Comparison of ENCODE assay signal across 9 mouse cellular contexts in genomic region chr15:103342415-103342814, GRCm38 (mm10). TPM values are rescaled to one million over a fixed set of nuclear protein-coding genes. Genes with fewer than 3 reads are reported as not detected.
DNase-seq lines count a peak whose midpoint lies in the region; ATAC-seq and TF ChIP-seq lines count a peak whose summit lies in the region.
"Had no signal": no experiment of that assay in that cellular context is flagged by ENCODE, and none has a peak within 500 bp of the region (broad histone marks: within the 10 kb centered on the region; RNA-seq: fewer than 3 reads in every experiment).

No protein-coding gene starts in this region.

- no peak overlapping the region for H3K27ac ChIP-seq in bone marrow, adult 2 months (ENCODE audit: control insufficient read depth, insufficient read depth, low read depth, low read length, poor library complexity)
- H3K27ac ChIP-seq in forebrain, embryonic 13.5 days: no peak overlapping the region
- H3K27ac ChIP-seq in limb, embryonic 14.5 days (replicated peaks; ENCODE audit: low read depth, low read length): no peak overlapping the region
- H3K27ac ChIP-seq: heart, embryonic 13.5 days had no signal

- H3K4me1 ChIP-seq in bone marrow, adult 2 months (ENCODE audit: control insufficient read depth, insufficient read depth, low read length): no peaks in the 10 kb centered on the region
- H3K4me1 ChIP-seq in forebrain, embryonic 13.5 days: peaks cover 21% of the 10 kb centered on the region
- H3K4me1 ChIP-seq in limb, embryonic 14.5 days (ENCODE audit: control insufficient read depth, insufficient read depth, low read length): peaks cover 4% of the 10 kb centered on the region; the same call in 1 of the 2 replicates

- H3K9me3 ChIP-seq in forebrain, embryonic 13.5 days (replicated peaks): no peaks in the 10 kb centered on the region
- no peaks in the 10 kb centered on the region for H3K9me3 ChIP-seq in limb, embryonic 14.5 days (ENCODE audit: control insufficient read depth, low read length)
- H3K9me3 ChIP-seq: heart, embryonic 13.5 days had no signal

- no peak overlapping the region for H3ac ChIP-seq in C2C12 (ENCODE audit: control insufficient read depth, insufficient read length, low read depth)

- H3K9ac ChIP-seq in forebrain, embryonic 13.5 days: no peak overlapping the region
- H3K9ac ChIP-seq in limb, embryonic 14.5 days (ENCODE audit: low read depth, low read length, severe bottlenecking): no peak overlapping the region

- WGBS in bone marrow, adult 2 months: 28% methylated on average over 4 of the region's 4 CpGs
- 11% methylated on average over 4 of the region's 4 CpGs for WGBS in forebrain, embryonic 13.5 days
- 9% methylated on average over 4 of the region's 4 CpGs for WGBS in limb, embryonic 14.5 days

- TF ChIP-seq POLR2A in bone marrow, adult 2 months (IDR thresholded peaks at IDR 0.05; ENCODE audit: borderline replicate concordance, control insufficient read depth, low read depth, low read length): no peak
- no peak for TF ChIP-seq POLR2A in limb, embryonic 14.5 days (IDR thresholded peaks at IDR 0.05; ENCODE audit: borderline replicate concordance, extremely low read depth, insufficient read depth, insufficient read length)

- peak; percentile 94 for DNase-seq in 3T3-L1 (ENCODE audit: low read depth, low spot score)
- peak; percentile 58 to 74 for DNase-seq in kidney, adult 8-10 months
- peak; percentile 82 for DNase-seq in limb, embryonic 14.5 days (ENCODE audit: low spot score)
- DNase-seq in thymus, postnatal 4 days: peak; percentile 79

- H3K79me2 ChIP-seq in C2C12 (ENCODE audit: control insufficient read depth, insufficient read depth): no peaks in the 10 kb centered on the region

- no peak overlapping the region for H3K4me2 ChIP-seq in forebrain, embryonic 13.5 days
- H3K4me2 ChIP-seq in limb, embryonic 14.5 days (replicated peaks; ENCODE audit: low read depth, low read length, severe bottlenecking): no peak overlapping the region
- H3K4me2 ChIP-seq: heart, embryonic 13.5 days had no signal

- no peak overlapping the region for H3K4me3 ChIP-seq in C2C12 (ENCODE audit: insufficient read depth, poor library complexity, severe bottlenecking)
- no peak overlapping the region for H3K4me3 ChIP-seq in bone marrow, adult 2 months (replicated peaks; ENCODE audit: control insufficient read depth, low read depth, low read length)
- no peak overlapping the region for H3K4me3 ChIP-seq in forebrain, embryonic 13.5 days
- no peak overlapping the region for H3K4me3 ChIP-seq in limb, embryonic 14.5 days (replicated peaks; ENCODE audit: low read length)
- H3K4me3 ChIP-seq: heart, embryonic 13.5 days had no signal

- ATAC-seq in forebrain, embryonic 13.5 days: 0 out of 2 replicates have a peak, but pooled peaks have one; percentile 1
- peak; percentile 50; the same call in 1 of the 2 replicates for ATAC-seq in limb, embryonic 14.5 days (ENCODE audit: low FRiP score, low read depth)
- ATAC-seq in neutrophil, adult 5-6 weeks (ENCODE audit: extremely low read depth, insufficient number of reproducible peaks, low FRiP score, poor library complexity, severe bottlenecking): peak; percentile 55; the same call in 1 of the 2 replicates

- peaks cover 54% of the 10 kb centered on the region for H3K36me3 ChIP-seq in C2C12 (ENCODE audit: control insufficient read depth, insufficient read depth)
- peaks cover 13% of the 10 kb centered on the region for H3K36me3 ChIP-seq in forebrain, embryonic 13.5 days (ENCODE audit: poor library complexity, severe bottlenecking)
- peaks cover 38% of the 10 kb centered on the region for H3K36me3 ChIP-seq in limb, embryonic 14.5 days (ENCODE audit: control insufficient read depth, insufficient read depth, low read length)

- no peaks in the 10 kb centered on the region for H3K79me3 ChIP-seq in C2C12 (ENCODE audit: low read depth)

- peak; percentile 44 for TF ChIP-seq CTCF in C2C12 (IDR thresholded peaks at IDR 0.05; ENCODE audit: control insufficient read depth, insufficient read depth, insufficient read length)
- peak; percentile 32; the same call in 1 of the 2 replicates for TF ChIP-seq CTCF in bone marrow, adult 2 months (IDR thresholded peaks at IDR 0.05; ENCODE audit: control insufficient read depth, insufficient read depth, low read length)

- no peaks in the 10 kb centered on the region for H3K27me3 ChIP-seq in C2C12 (ENCODE audit: control insufficient read depth, insufficient read depth, insufficient read length)
- peaks cover 47% of the 10 kb centered on the region for H3K27me3 ChIP-seq in forebrain, embryonic 13.5 days
- peaks cover 8% of the 10 kb centered on the region for H3K27me3 ChIP-seq in limb, embryonic 14.5 days (ENCODE audit: control insufficient read depth, insufficient read depth, low read length)

TF ChIP-seq in C2C12, 6 proteins besides CTCF, POLR2A, EP300 and RAD21:
- TF ChIP-seq CEBPB (IDR thresholded peaks at IDR 0.05; ENCODE audit: low read depth): no peak
- no peak for TF ChIP-seq USF1 (IDR thresholded peaks at IDR 0.05; ENCODE audit: low read depth)
- no peak for TF ChIP-seq MYOD1 (IDR thresholded peaks at IDR 0.05; ENCODE audit: control insufficient read depth, insufficient read length, low read depth)
- no peak for TF ChIP-seq FOSL1 (IDR thresholded peaks at IDR 0.05; ENCODE audit: insufficient read depth, low read length, poor library complexity, severe bottlenecking)
- no peak for TF ChIP-seq MYOG (IDR thresholded peaks at IDR 0.05; ENCODE audit: control insufficient read depth, extremely low read depth, insufficient read length)
- TF ChIP-seq MAX (IDR thresholded peaks at IDR 0.05): no peak

RNA-seq across cellular contexts. Expression of gene Zfp385a, which starts 2.5 kb away (rescaled TPM):
- polyA plus RNA-seq in C2C12 (2012; fragmentation: generic; extraction: Trizol): 21.2 TPM
- polyA plus RNA-seq in bone marrow, adult 2 months (2011; ENCODE audit: insufficient read depth, insufficient read length, low replicate concordance, missing spikeins): 9.8 and 12.7 TPM in 2 replicates
- 11.3 and 12.0 TPM in 2 replicates for polyA plus RNA-seq in forebrain, embryonic 13.5 days (2015; fragmentation: Nextera tagmentation; extraction: Ambion mirVana)
- 23.4 and 28.8 TPM in 2 replicates for polyA plus RNA-seq in limb, embryonic 14.5 days (2012; rRNA removed)
- 16.4 and 19.1 TPM in 2 replicates for polyA plus RNA-seq in limb, embryonic 14.5 days (2014; fragmentation: Nextera tagmentation; extraction: Ambion mirVana)
- total RNA-seq in neutrophil, adult 5-6 weeks (2017): 1.9 and 3.1 TPM in 2 replicates

RNA-seq across cellular contexts. Expression of gene Itga5, which starts 24.1 kb away (rescaled TPM):
- 104 TPM for polyA plus RNA-seq in C2C12 (2012; fragmentation: generic; extraction: Trizol)
- polyA plus RNA-seq in bone marrow, adult 2 months (2011; ENCODE audit: insufficient read depth, insufficient read length, low replicate concordance, missing spikeins): 7.3 and 23.1 TPM in 2 replicates
- 7.7 and 8.0 TPM in 2 replicates for polyA plus RNA-seq in forebrain, embryonic 13.5 days (2015; fragmentation: Nextera tagmentation; extraction: Ambion mirVana)
- polyA plus RNA-seq in limb, embryonic 14.5 days (2012; rRNA removed): 71.2 and 91.3 TPM in 2 replicates
- polyA plus RNA-seq in limb, embryonic 14.5 days (2014; fragmentation: Nextera tagmentation; extraction: Ambion mirVana): 63.4 and 66.5 TPM in 2 replicates
- total RNA-seq in neutrophil, adult 5-6 weeks (2017): 11.8 and 15.2 TPM in 2 replicates

RNA-seq across cellular contexts. Expression of gene Gpr84, which starts 32.0 kb away (rescaled TPM):
- polyA plus RNA-seq in C2C12 (2012; fragmentation: generic; extraction: Trizol): not detected
- polyA plus RNA-seq in bone marrow, adult 2 months (2011; ENCODE audit: insufficient read depth, insufficient read length, low replicate concordance, missing spikeins): 1.5 and 2.3 TPM in 2 replicates
- polyA plus RNA-seq in forebrain, embryonic 13.5 days (2015; fragmentation: Nextera tagmentation; extraction: Ambion mirVana): 0.30 and 0.41 TPM in 2 replicates
- polyA plus RNA-seq in limb, embryonic 14.5 days (2012; rRNA removed): 0.34 and 0.53 TPM in 2 replicates
- 0.23 and 0.51 TPM in 2 replicates for polyA plus RNA-seq in limb, embryonic 14.5 days (2014; fragmentation: Nextera tagmentation; extraction: Ambion mirVana)
- total RNA-seq in neutrophil, adult 5-6 weeks (2017): 0.49 TPM in 1 of 2 replicates, not detected in the other

Comparison
In these comparisons a context has a peak if more than half of its experiments do, and no peak if none do; other contexts are left out.
1. ATAC-seq: peak in every context shown above with its lines; median percentile 55 in neutrophil, adult 5-6 weeks; 50 in limb, embryonic 14.5 days; 1 in forebrain, embryonic 13.5 days.